Mouse (Mus musculus): ENCODE results near the gene Gas2l3.

Gas2l3 gene

GRCm38 (mm10) chr10:89443623-89444151 is at the start of gene Gas2l3:
Gene Gas2l3, minus strand, starts transcription at chr10:89443967.
- Histone ChIP-seq H3K36me3 (ENCODE audit: control insufficient read depth, insufficient read depth, low read length, poor library complexity, severe bottlenecking) (no peaks in the 10 kb centered on the region), H3K27me3 (ENCODE audit: control insufficient read depth, insufficient read depth, low read length, poor library complexity, severe bottlenecking) (no peaks in the 10 kb centered on the region)
- DNase-seq (ENCODE audit: low read depth, low spot score) = peak; percentile 82

DNA sequence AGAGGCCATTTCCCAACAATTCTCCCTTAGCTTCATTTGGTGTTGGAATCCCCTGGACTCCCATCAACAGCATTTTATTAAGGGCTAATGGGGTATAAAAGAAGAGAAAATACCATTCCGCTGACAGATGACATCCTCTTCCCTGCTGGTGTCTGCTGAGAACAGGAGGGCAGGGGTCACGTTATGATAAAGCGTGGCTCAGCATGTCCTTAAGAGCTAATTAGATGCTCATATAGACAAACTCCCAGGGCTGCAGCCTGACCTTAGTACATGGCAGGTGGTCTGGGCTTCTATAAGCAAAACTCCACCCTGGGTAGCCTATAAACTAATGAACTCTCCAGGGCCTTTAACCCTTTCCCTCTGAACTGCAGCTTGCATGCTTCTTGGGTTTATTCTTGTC is 47.6 kb upstream of the Gas2l3 start:
- no peak for DNase-seq (ENCODE audit: low read depth, low spot score)
- Histone ChIP-seq H3K27me3 (ENCODE audit: control insufficient read depth, insufficient read depth, low read length, poor library complexity, severe bottlenecking) (no peaks in the 10 kb centered on the region), H3K36me3 (ENCODE audit: control insufficient read depth, insufficient read depth, low read length, poor library complexity, severe bottlenecking) (no peaks in the 10 kb centered on the region)

GRCm38 (mm10) chr10:89490250-89490649 is 46.5 kb upstream of the Gas2l3 start:
- DNase-seq (ENCODE audit: low read depth, low spot score) = no peak
- H3K27me3 ChIP-seq (ENCODE audit: control insufficient read depth, insufficient read depth, low read length, poor library complexity, severe bottlenecking) = no peaks in the 10 kb centered on the region
- no peaks in the 10 kb centered on the region for H3K36me3 ChIP-seq (ENCODE audit: control insufficient read depth, insufficient read depth, low read length, poor library complexity, severe bottlenecking)

GRCm38 (mm10) chr10:89489459-89489858 is 45.7 kb upstream of the Gas2l3 start:
- no peak for DNase-seq (ENCODE audit: low read depth, low spot score)

DNA sequence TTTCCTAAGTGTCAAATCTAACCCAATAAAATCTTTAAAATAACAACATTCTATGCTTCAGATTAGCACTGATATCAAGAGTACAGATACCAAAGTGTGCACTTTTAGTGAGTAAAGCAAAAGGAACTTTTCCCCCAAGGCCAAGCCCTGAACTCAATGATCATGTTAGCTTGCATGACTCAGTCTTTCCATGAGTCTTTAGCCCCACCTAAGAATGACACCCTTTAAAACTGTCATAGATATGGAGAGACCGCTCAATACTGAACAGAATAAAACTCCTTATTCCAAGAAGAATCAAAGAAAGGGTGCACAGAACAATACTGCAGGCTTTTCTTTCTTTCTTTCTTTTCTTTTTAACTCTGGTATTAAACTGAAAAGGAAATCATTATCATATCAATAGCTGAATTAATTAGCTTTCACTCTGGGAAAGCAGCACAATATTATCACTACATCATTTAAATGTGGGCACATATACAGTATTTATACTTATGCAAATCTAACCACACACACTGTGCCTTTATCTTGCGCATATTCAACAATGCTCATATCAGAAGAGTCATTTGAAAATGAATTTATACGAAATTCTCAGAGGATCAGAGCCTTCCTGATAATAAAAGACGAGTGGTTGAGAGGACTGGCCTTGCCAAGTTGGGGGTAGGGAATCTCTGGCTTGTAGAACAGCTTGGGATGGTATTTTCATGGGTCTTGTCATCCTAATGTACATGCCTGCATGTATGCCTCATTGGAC is 43.4 kb upstream of the Gas2l3 start:
- no peaks in the 10 kb centered on the region for H3K27me3 ChIP-seq (ENCODE audit: control insufficient read depth, insufficient read depth, low read length, poor library complexity, severe bottlenecking)
- no peak for DNase-seq (ENCODE audit: low read depth, low spot score)
- no peaks in the 10 kb centered on the region for H3K36me3 ChIP-seq (ENCODE audit: control insufficient read depth, insufficient read depth, low read length, poor library complexity, severe bottlenecking)

More at GRCm38 (mm10) chr10:89489459-89489858, 45.7 kb upstream of the Gas2l3 start:
- no peaks in the 10 kb centered on the region for H3K36me3 ChIP-seq (ENCODE audit: control insufficient read depth, insufficient read depth, low read length, poor library complexity, severe bottlenecking)
- H3K27me3 ChIP-seq (ENCODE audit: control insufficient read depth, insufficient read depth, low read length, poor library complexity, severe bottlenecking) = no peaks in the 10 kb centered on the region

DNA sequence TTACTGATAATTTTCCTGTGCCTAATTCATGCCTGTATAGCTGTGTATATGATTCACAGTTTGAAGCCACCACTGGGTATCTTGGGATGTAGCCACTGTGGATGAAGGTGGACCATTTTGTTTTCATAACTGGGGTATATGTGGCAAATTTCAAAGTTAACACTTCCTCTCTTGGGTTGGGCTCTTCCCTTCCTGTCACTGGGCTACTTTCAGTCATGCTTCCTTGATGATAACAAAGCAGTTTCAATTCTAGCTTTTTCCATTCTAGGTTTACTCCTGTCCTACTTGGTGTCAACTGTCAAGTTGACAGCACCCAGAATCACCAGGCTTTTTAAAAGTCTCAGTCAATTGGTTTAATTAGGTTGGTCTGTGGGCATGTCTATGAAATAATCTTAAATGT is 41.1 kb upstream of the Gas2l3 start:
- Histone ChIP-seq H3K27me3 (ENCODE audit: control insufficient read depth, insufficient read depth, low read length, poor library complexity, severe bottlenecking) (no peaks in the 10 kb centered on the region), H3K36me3 (ENCODE audit: control insufficient read depth, insufficient read depth, low read length, poor library complexity, severe bottlenecking) (no peaks in the 10 kb centered on the region)
- DNase-seq (ENCODE audit: low read depth, low spot score) = no peak

GRCm38 (mm10) chr10:89483812-89484602 is 40.2 kb upstream of the Gas2l3 start:
- H3K36me3 ChIP-seq (ENCODE audit: control insufficient read depth, insufficient read depth, low read length, poor library complexity, severe bottlenecking) = no peaks in the 10 kb centered on the region
- DNase-seq (ENCODE audit: low read depth, low spot score) = no peak
- no peaks in the 10 kb centered on the region for H3K27me3 ChIP-seq (ENCODE audit: control insufficient read depth, insufficient read depth, low read length, poor library complexity, severe bottlenecking)

DNA sequence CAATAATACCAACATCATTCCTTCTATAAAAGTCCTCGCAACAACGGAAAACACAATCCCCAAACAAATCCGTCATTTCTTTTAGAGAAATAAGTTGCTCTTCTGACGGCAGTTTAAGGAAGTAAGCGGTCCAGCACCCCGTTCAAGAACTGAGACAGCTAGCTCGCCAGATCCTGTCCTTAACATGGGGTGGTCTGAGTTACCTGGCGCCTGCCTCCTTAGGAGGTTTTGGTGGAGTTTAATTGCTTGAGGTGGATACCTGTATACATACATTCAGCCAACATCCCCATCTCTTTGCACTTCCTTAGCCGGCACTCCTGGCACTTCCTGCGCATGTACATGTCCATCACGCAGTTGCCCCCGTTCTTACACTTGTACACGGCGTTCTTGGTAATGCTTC is 39.3 kb upstream of the Gas2l3 start:
- Histone ChIP-seq H3K36me3 (ENCODE audit: control insufficient read depth, insufficient read depth, low read length, poor library complexity, severe bottlenecking) (no peaks in the 10 kb centered on the region), H3K27me3 (ENCODE audit: control insufficient read depth, insufficient read depth, low read length, poor library complexity, severe bottlenecking) (no peaks in the 10 kb centered on the region)
- no peak for DNase-seq (ENCODE audit: low read depth, low spot score)

DNA sequence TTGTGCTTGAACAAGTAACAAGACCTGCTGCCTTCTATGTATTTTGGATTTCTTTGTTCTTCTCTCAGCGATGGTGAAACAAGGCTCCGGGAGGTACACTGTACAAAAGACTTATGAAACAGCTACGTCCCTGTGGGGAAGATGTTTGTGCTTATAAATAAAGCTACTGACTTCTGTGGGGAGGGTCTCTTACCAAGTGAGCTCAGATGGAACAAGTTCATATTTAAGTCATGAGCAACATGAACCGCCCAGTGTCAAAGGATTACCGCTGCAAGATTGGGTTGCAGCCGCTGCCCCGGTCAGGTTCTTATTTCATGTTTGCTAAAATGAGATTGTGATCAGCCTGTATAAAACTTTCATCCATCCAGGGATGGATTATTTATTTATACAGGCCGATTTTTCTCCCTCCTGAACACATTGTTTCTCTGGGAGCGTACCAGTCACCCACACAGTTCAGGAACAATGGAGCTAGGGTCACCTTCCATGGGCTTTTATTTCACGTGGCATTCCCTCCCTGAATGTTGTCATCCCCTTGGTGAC is 38.4 kb upstream of the Gas2l3 start:
- Histone ChIP-seq H3K27me3 (ENCODE audit: control insufficient read depth, insufficient read depth, low read length, poor library complexity, severe bottlenecking) (no peaks in the 10 kb centered on the region), H3K36me3 (ENCODE audit: control insufficient read depth, insufficient read depth, low read length, poor library complexity, severe bottlenecking) (no peaks in the 10 kb centered on the region)
- no peak for DNase-seq (ENCODE audit: low read depth, low spot score)

GRCm38 (mm10) chr10:89481638-89482037 is 37.9 kb upstream of the Gas2l3 start:
- no peak for DNase-seq (ENCODE audit: low read depth, low spot score)
- no peaks in the 10 kb centered on the region for H3K27me3 ChIP-seq (ENCODE audit: control insufficient read depth, insufficient read depth, low read length, poor library complexity, severe bottlenecking)
- no peaks in the 10 kb centered on the region for H3K36me3 ChIP-seq (ENCODE audit: control insufficient read depth, insufficient read depth, low read length, poor library complexity, severe bottlenecking)

DNA sequence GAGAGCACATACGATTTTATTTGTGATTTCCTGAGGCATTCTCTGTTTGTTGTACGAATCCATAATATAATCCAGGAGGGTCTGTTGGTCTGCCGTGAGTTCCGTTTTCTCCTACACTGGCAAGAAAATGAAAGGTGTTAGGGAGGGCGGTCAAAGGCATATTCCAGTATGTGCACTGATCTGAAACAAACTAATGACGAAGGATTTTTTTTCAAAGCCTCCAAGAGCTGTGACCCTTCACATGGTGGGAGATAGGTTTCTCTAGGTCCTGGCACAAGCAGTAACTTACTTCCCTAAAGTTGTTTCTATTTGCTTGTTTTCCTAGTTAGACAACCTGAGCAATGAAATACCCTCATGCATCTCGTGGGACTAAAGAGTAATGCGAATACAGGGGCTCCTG is 35.0 kb upstream of the Gas2l3 start:
- no peaks in the 10 kb centered on the region for H3K36me3 ChIP-seq (ENCODE audit: control insufficient read depth, insufficient read depth, low read length, poor library complexity, severe bottlenecking)
- no peaks in the 10 kb centered on the region for H3K27me3 ChIP-seq (ENCODE audit: control insufficient read depth, insufficient read depth, low read length, poor library complexity, severe bottlenecking)
- no peak for DNase-seq (ENCODE audit: low read depth, low spot score)

DNA sequence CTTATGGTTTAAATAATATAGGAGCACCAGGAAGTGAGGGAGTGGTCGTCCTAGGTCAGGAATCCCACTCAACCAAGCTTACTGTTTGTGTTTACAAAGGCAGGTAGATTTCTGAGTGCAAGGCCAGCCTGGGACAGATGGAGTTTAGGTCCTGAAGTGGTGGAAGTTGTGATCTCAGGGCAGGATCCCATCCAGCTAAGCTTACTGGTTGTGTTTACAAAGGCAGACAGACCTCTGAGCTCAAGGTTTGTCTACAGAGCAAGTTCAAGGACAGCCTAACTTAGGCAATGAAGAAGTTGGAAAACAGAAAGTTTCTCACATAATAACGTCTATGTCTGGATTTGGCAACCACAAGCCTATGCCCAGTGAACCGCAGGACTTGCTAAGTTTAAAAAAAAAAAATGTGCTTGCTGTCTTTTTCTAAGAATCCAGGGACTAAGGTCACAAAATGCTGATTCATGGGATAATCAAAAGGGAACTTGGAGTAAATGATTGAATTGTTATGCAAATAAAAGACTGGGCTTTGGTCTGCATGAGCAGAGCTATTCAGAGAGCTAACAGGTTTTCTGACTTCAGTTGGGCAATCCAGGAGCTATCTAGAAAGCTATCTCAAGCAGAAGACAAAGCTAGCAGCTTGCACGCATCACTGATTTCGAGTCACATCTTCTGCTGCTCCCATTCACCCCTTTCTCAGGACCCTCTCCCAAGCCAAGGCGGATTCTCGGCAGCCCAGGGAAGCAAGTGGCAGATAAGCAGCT is 27.0 kb upstream of the Gas2l3 start:
- Histone ChIP-seq H3K27me3 (ENCODE audit: control insufficient read depth, insufficient read depth, low read length, poor library complexity, severe bottlenecking) (no peaks in the 10 kb centered on the region), H3K36me3 (ENCODE audit: control insufficient read depth, insufficient read depth, low read length, poor library complexity, severe bottlenecking) (no peaks in the 10 kb centered on the region)
- no peak for DNase-seq (ENCODE audit: low read depth, low spot score)

- H3K36me3 ChIP-seq (ENCODE audit: control insufficient read depth, insufficient read depth, low read length, poor library complexity, severe bottlenecking) = no peaks in the 10 kb centered on the region
- DNase-seq (ENCODE audit: low read depth, low spot score) = no peak
- no peaks in the 10 kb centered on the region for H3K27me3 ChIP-seq (ENCODE audit: control insufficient read depth, insufficient read depth, low read length, poor library complexity, severe bottlenecking)
These were observed 21.1 kb upstream of the Gas2l3 start for GRCm38 (mm10) chr10:89464760-89465405.

GRCm38 (mm10) chr10:89462890-89463289 is 19.1 kb upstream of the Gas2l3 start:
- Histone ChIP-seq H3K36me3 (ENCODE audit: control insufficient read depth, insufficient read depth, low read length, poor library complexity, severe bottlenecking) (no peaks in the 10 kb centered on the region), H3K27me3 (ENCODE audit: control insufficient read depth, insufficient read depth, low read length, poor library complexity, severe bottlenecking) (no peaks in the 10 kb centered on the region)
- DNase-seq (ENCODE audit: low read depth, low spot score) = no peak
